1 mouse cellular context compared by ENCODE assay signal in the genomic region with DNA sequence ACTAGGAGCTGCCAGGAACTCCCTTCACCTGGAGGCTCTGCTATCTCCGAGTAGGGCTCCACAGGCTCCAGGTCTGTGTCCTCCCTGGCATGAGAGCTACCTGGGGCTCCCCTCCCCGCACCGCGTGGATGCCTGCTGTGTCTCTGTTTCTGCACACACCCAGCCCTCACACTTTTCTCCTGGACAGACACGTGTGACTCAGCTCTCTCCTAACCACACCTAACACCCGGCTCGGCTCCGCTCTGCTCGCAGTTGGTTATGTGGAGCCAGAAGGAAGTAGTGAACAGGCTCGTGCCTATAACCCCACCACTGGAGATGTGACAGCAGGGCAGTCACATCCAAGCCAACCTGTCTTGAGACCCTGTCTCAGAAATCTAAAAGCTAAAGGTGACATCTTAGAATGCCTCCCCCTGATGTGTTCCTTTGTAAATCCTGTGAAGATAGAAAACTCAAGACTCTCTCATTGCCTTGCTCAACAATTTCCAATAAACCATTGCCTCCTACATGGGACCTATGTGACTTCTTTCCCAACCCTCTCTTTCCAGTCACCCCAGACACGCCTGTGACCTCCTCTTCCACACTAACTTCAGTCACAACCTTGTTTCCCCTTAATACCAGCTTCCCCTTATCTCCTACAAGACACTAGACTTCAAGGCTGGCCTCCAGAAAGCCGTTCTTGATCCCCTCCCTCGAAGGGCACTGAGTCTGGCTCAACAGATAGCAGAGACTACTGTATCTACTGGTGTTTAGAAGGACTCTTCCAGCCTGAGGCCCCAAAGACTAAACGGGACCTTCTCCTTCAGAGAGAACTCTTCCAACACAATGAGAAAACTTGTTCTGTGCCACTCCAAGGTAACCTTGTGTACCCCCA.
TF ChIP-seq lines count a peak whose summit lies in the region.

No protein-coding gene starts in this region.

TF ChIP-seq in myocyte, 11 proteins besides CTCF, POLR2A, EP300 and RAD21 (continued from another document):
- TF ChIP-seq POLR2AphosphoS2 (IDR thresholded peaks at IDR 0.05; ENCODE audit: insufficient read length, low read depth): peak; percentile 44
TF ChIP-seq in myocyte: peak in this region for 1.
